Mouse (Mus musculus) kidney, embryonic 14.5 days (tissue): ENCODE results near the gene Kir3dl1. TPM values are rescaled to one million over a fixed set of nuclear protein-coding genes. Genes with fewer than 3 reads are reported as not detected.
"Not testable (repeated sequence)": the region's sequence is repeated elsewhere in the genome, so short reads cannot be mapped to it uniquely, and the experiment has no call there.

Experiments used
- ATAC-seq: fragments of 200-750 bp; cut with Nextera tagmentation; 2 replicates; pipeline ENCODE4 v1.8.0; 2017; ENCODE audit warnings: moderate number of reproducible peaks, mild to moderate bottlenecking, moderate TSS enrichment, moderate library complexity; ENCODE audit not compliant: low FRiP score, low TSS enrichment
- H3K27ac ChIP-seq: fragments of 300-500 bp; sonication (generic); 2 replicates; pipeline ENCODE4 v1.5.1; 2014; ENCODE audit warnings: low read depth, mild to moderate bottlenecking, low read length, moderate library complexity, mixed read lengths
- H3K27me3 ChIP-seq: fragments of 300-500 bp; sonication (generic); 2 replicates; pipeline ENCODE4 v1.6.1; 2014; ENCODE audit warnings: mild to moderate bottlenecking, low read length; ENCODE audit not compliant: control insufficient read depth, insufficient read depth
- H3K36me3 ChIP-seq: fragments of 300-500 bp; sonication (generic); 2 replicates; pipeline ENCODE4 v1.6.1; 2014; ENCODE audit warnings: low read length, mixed read lengths; ENCODE audit not compliant: control insufficient read depth, insufficient read depth
- H3K4me1 ChIP-seq: fragments of 300-500 bp; sonication (generic); 2 replicates; pipeline ENCODE4 v1.6.1; 2014; ENCODE audit warnings: low read length, mixed read lengths; ENCODE audit not compliant: control insufficient read depth, insufficient read depth
- H3K4me2 ChIP-seq: fragments of 300-500 bp; sonication (generic); replicated peaks from 2 replicates; pipeline ENCODE4 v1.6.1; 2014; ENCODE audit warnings: low read depth, mild to moderate bottlenecking, low read length
- H3K4me3 ChIP-seq: fragments of 300-500 bp; sonication (generic); 2 replicates; pipeline ENCODE4 v1.5.1; 2014; ENCODE audit warnings: mild to moderate bottlenecking, low read length
- H3K9ac ChIP-seq: fragments of 300-500 bp; sonication (generic); 2 replicates; pipeline ENCODE4 v1.6.1; 2014; ENCODE audit warnings: low read depth, mild to moderate bottlenecking, low read length, moderate library complexity
- H3K9me3 ChIP-seq: fragments of 300-500 bp; sonication (generic); 2 replicates; pipeline ENCODE4 v1.6.1; 2016; ENCODE audit warnings: low read length; ENCODE audit not compliant: control insufficient read depth
- WGBS: fragments of 180-500 bp; shearing (Covaris S2); extraction: QIAGEN DNeasy Blood & Tissue Kit; methylation state at CpG from one replicate; pipeline ENCODE4 v1.1.7; 2014; 5-methylcytosine and 5-hydroxymethylcytosine counted together
- polyA plus RNA-seq: library from polyadenylated mRNA; unstranded; fragments of >200 nt; fragmentation: Nextera tagmentation; extraction: Ambion mirVana; gene quantifications from 2 replicates; pipeline ENCODE4 v1.2.1, GENCODE M21; 2014

Gene Kir3dl1
- polyA plus RNA-seq = not detected in 2 replicates

DNA sequence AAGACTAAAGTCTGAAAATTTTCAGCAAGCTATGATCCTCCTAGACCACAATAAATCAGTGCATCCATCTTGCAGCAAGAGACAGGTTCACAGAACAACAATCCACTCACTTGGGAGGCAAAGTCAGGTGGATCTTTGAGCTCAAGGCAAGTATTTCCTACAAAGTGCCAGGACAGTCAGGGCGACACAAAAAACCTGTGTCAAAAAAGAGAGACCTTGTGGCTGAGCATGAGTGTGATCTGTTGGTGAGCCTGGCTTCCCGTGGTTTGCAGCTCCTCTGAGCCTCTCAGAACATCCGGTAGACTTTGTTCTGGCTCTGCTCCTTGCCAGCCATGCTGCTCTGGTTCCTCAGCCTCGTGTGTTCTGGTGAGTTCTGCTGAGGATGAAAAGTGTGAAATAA is at the start of gene Kir3dl1:
Gene Kir3dl1, plus strand, starts transcription at position 301 of the 400 bp plus-strand sequence.
- not testable (repeated sequence) for ATAC-seq, H3K4me3 ChIP-seq, H3K4me2 ChIP-seq, H3K4me1 ChIP-seq, H3K36me3 ChIP-seq, H3K9ac ChIP-seq, H3K9me3 ChIP-seq, H3K27ac ChIP-seq, H3K27me3 ChIP-seq
- WGBS = 76% methylated on average over 4 of the region's 4 CpGs

DNA sequence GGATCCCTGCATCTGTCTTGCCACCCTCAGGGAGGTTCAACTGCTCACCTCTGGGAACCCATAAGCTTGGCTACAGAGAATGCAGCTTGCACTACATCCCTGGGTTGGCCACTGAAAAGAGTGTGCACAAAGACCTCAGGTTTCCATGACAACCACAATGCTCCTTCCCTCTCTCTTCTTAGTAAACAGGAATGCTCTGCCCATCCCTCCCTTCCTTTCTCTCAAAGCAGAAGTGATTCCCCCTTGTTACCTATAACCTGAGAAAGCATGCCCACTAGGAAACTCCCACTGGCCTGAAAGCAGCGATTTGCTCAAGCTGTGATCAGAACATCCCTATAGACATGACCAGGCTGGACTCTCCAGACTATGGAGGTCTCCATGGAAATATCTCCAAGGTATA is 26.2 kb downstream of the Kir3dl1 start, which contains the start of gene Kir3dl2:
Gene Kir3dl2, minus strand, starts transcription at position 101 of the 400 bp plus-strand sequence.
- not testable (repeated sequence) for H3K4me2 ChIP-seq, H3K9ac ChIP-seq, H3K4me1 ChIP-seq, H3K27me3 ChIP-seq, H3K27ac ChIP-seq, ATAC-seq, H3K9me3 ChIP-seq, H3K36me3 ChIP-seq, H3K4me3 ChIP-seq
- 82% methylated on average over 1 of the region's 1 CpGs for WGBS

DNA sequence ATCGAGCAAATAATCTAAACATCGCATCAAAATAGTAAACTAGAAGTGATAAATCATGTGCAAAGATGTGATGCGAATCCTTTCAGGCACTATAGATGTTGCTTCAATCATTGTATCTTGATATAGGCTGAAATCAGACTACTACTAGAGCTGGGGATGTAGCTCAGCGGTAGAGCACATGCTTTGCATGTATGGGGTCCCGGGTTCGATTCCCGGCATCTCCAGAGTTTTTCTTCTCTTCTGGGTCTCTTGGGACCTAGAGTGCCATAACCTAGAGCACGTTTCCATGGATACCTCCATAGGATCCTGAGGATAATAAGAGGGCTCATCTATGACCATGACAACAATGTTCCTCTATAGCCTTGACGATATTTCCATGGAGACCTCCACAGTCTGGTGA is 51.3 kb downstream of the Kir3dl1 start:
- 88% methylated on average over 9 of the region's 9 CpGs for WGBS
- H3K27me3 ChIP-seq, H3K36me3 ChIP-seq, ATAC-seq, H3K4me2 ChIP-seq, H3K9me3 ChIP-seq, H3K4me1 ChIP-seq, H3K9ac ChIP-seq, H3K4me3 ChIP-seq, H3K27ac ChIP-seq: not testable (repeated sequence)

Other genes with a start within 250 kb of the Kir3dl1 start
- gene Bex3, start 247.7 kb upstream of the Kir3dl1 start, polyA plus RNA-seq = 502 and 608 TPM in 2 replicates
- not detected in 2 replicates for gene Kir3dl2, start 26.1 kb downstream of the Kir3dl1 start, polyA plus RNA-seq
- 3.0 and 7.3 TPM in 2 replicates for gene Tceal3, start 72.8 kb downstream of the Kir3dl1 start, polyA plus RNA-seq
- 9.5 and 11.3 TPM in 2 replicates for gene Tceal1, start 190.0 kb downstream of the Kir3dl1 start, polyA plus RNA-seq
- gene Morf4l2, start 225.7 kb downstream of the Kir3dl1 start, polyA plus RNA-seq = 479 and 609 TPM in 2 replicates